Mouse (Mus musculus) limb, embryonic 14.5 days (tissue): Measurements from ENCODE around the gene Sgce. TPM values are rescaled to one million over a fixed set of nuclear protein-coding genes. Genes with fewer than 3 reads are reported as not detected.

ENCODE experiments used
- ATAC-seq: fragments of 200-750 bp; cut with Nextera tagmentation; 2 replicates; pipeline ENCODE4 v1.8.0; 2017; ENCODE audit warnings: low read depth, moderate number of reproducible peaks, moderate TSS enrichment; ENCODE audit not compliant: low FRiP score
- DNase-seq: peaks from one replicate; pipeline ENCODE4 v3.0.0-alpha.2; 2015; ENCODE audit warnings: low spot score
- H3K27ac ChIP-seq: fragments of 300-500 bp; sonication (generic); replicated peaks from 2 replicates; pipeline ENCODE4 v1.5.1; 2014; ENCODE audit warnings: low read depth, mild to moderate bottlenecking, low read length, moderate library complexity, mixed read lengths
- H3K27me3 ChIP-seq: fragments of 300-500 bp; sonication (generic); 2 replicates; pipeline ENCODE4 v1.6.1; 2014; ENCODE audit warnings: low read length, mixed read lengths; ENCODE audit not compliant: control insufficient read depth, insufficient read depth
- H3K36me3 ChIP-seq: fragments of 300-500 bp; sonication (generic); 2 replicates; pipeline ENCODE4 v1.6.1; 2014; ENCODE audit warnings: mild to moderate bottlenecking, low read length, moderate library complexity, mixed read lengths; ENCODE audit not compliant: control insufficient read depth, insufficient read depth
- H3K4me1 ChIP-seq: fragments of 300-500 bp; sonication (generic); 2 replicates; pipeline ENCODE4 v1.6.1; 2014; ENCODE audit warnings: antibody characterized with exemption, low read length, mixed read lengths; ENCODE audit not compliant: control insufficient read depth, insufficient read depth
- H3K4me2 ChIP-seq: fragments of 300-500 bp; sonication (generic); replicated peaks from 2 replicates; pipeline ENCODE4 v1.6.1; 2014; ENCODE audit warnings: low read depth, mild to moderate bottlenecking, low read length, moderate library complexity; ENCODE audit not compliant: severe bottlenecking
- H3K4me3 ChIP-seq: fragments of 300-500 bp; sonication (generic); replicated peaks from 2 replicates; pipeline ENCODE4 v1.5.1; 2014; ENCODE audit warnings: low read length
- H3K9ac ChIP-seq: fragments of 300-500 bp; sonication (generic); 2 replicates; pipeline ENCODE4 v1.6.1; 2014; ENCODE audit warnings: mild to moderate bottlenecking, low read depth, low read length, moderate library complexity; ENCODE audit not compliant: severe bottlenecking
- H3K9me3 ChIP-seq: fragments of 300-500 bp; sonication (generic); 2 replicates; pipeline ENCODE4 v1.6.1; 2016; ENCODE audit warnings: low read length; ENCODE audit not compliant: control insufficient read depth
- POLR2A ChIP-seq: fragments of 200-500 bp; IDR thresholded peaks from 2 replicates; pipeline ENCODE4 v1.8.0; 2012; ENCODE audit warnings: inconsistent platforms, mild to moderate bottlenecking, moderate library complexity, borderline replicate concordance; ENCODE audit not compliant: insufficient read depth, insufficient read length; ENCODE audit errors: extremely low read depth
- WGBS: fragments of 180-500 bp; shearing (Covaris S2); extraction: QIAGEN DNeasy Blood & Tissue Kit; methylation state at CpG from one replicate; pipeline ENCODE4 v1.1.7; 2014; 5-methylcytosine and 5-hydroxymethylcytosine counted together
- polyA plus RNA-seq, 2 experiments: library from polyadenylated mRNA; depleted of rRNA in 1 of 2; stranded (reverse) in 1 of 2; unstranded in 1 of 2; fragments of >200 nt; fragmentation: Nextera tagmentation in 1 of 2; extraction: Ambion mirVana in 1 of 2; gene quantifications; 2 replicates each; pipeline versions ENCODE4 v1.2.1 to v1.2.3; 2012 to 2014

Gene Sgce
- polyA plus RNA-seq, 2 experiments: 62.0 to 63.6 TPM

- DNase-seq (peak; percentile 12), ATAC-seq (no peak; the same call in 1 of the 2 replicates)
- no peak for TF ChIP-seq POLR2A
- H3K9ac ChIP-seq: no peak overlapping the region
- no peak overlapping the region for H3K27ac ChIP-seq
- no peaks in the 10 kb centered on the region for H3K27me3 ChIP-seq
- no peaks in the 10 kb centered on the region for H3K9me3 ChIP-seq
- H3K4me2 ChIP-seq: no peak overlapping the region
- no peak overlapping the region for H3K4me3 ChIP-seq
- 62% methylated on average over 7 of the region's 7 CpGs for WGBS
- H3K36me3 ChIP-seq: peaks cover 5% of the 10 kb centered on the region; the same call in 1 of the 2 replicates
- no peaks in the 10 kb centered on the region for H3K4me1 ChIP-seq
These were observed 43.1 kb downstream of the Sgce start for GRCm38 (mm10) chr6:4703908-4704307.

GRCm38 (mm10) chr6:4701641-4702040, 45.4 kb downstream of the Sgce start:
- no peak overlapping the region for H3K9ac ChIP-seq
- no peak for TF ChIP-seq POLR2A
- H3K27me3 ChIP-seq: no peaks in the 10 kb centered on the region
- DNase-seq (no peak), ATAC-seq (peak; percentile 19; the same call in 1 of the 2 replicates)
- H3K9me3 ChIP-seq: no peaks in the 10 kb centered on the region
- no peak overlapping the region for H3K27ac ChIP-seq
- no peaks in the 10 kb centered on the region for H3K4me1 ChIP-seq
- H3K36me3 ChIP-seq: peaks cover 4% of the 10 kb centered on the region; the same call in 1 of the 2 replicates
- 72% methylated on average over 8 of the region's 8 CpGs for WGBS
- no peak overlapping the region for H3K4me2 ChIP-seq
- no peak overlapping the region for H3K4me3 ChIP-seq

GRCm38 (mm10) chr6:4695778-4696177, 51.2 kb downstream of the Sgce start:
- H3K9ac ChIP-seq: no peak overlapping the region
- ATAC-seq: no peak
- H3K27ac ChIP-seq: no peak overlapping the region
- WGBS: 42% methylated on average over 3 of the region's 3 CpGs
- TF ChIP-seq POLR2A: no peak
- H3K4me1 ChIP-seq: no peaks in the 10 kb centered on the region
- H3K36me3 ChIP-seq: no peaks in the 10 kb centered on the region; the same call in 1 of the 2 replicates
- no peak for DNase-seq
- H3K4me3 ChIP-seq: no peak overlapping the region
- H3K27me3 ChIP-seq: no peaks in the 10 kb centered on the region
- H3K4me2 ChIP-seq: no peak overlapping the region
- H3K9me3 ChIP-seq: peaks cover 5% of the 10 kb centered on the region

GRCm38 (mm10) chr6:4694672-4695231, 52.3 kb downstream of the Sgce start:
- H3K27me3 ChIP-seq: no peaks in the 10 kb centered on the region
- DNase-seq (no peak), ATAC-seq (no peak)
- no peaks in the 10 kb centered on the region for H3K4me1 ChIP-seq
- no peak overlapping the region for H3K27ac ChIP-seq
- H3K36me3 ChIP-seq: no peaks in the 10 kb centered on the region; the same call in 1 of the 2 replicates
- no peak overlapping the region for H3K4me3 ChIP-seq
- H3K4me2 ChIP-seq: no peak overlapping the region
- H3K9ac ChIP-seq: no peak overlapping the region
- H3K9me3 ChIP-seq: peaks cover 5% of the 10 kb centered on the region
- TF ChIP-seq POLR2A: no peak
- WGBS: 43% methylated on average over 8 of the region's 8 CpGs

GRCm38 (mm10) chr6:4693544-4693943, 53.5 kb downstream of the Sgce start:
- no peak overlapping the region for H3K27ac ChIP-seq
- no peaks in the 10 kb centered on the region for H3K4me1 ChIP-seq

GRCm38 (mm10) chr6:4690438-4690837, 56.6 kb downstream of the Sgce start:
- TF ChIP-seq POLR2A: no peak
- H3K27ac ChIP-seq: no peak overlapping the region
- no peak overlapping the region for H3K4me2 ChIP-seq
- H3K36me3 ChIP-seq: no peaks in the 10 kb centered on the region; the same call in 1 of the 2 replicates
- DNase-seq (no peak), ATAC-seq (no peak)
- H3K4me1 ChIP-seq: no peaks in the 10 kb centered on the region
- H3K4me3 ChIP-seq: no peak overlapping the region
- no peaks in the 10 kb centered on the region for H3K9me3 ChIP-seq
- no peaks in the 10 kb centered on the region for H3K27me3 ChIP-seq
- no peak overlapping the region for H3K9ac ChIP-seq
- WGBS: 92% methylated on average over 4 of the region's 4 CpGs

More at GRCm38 (mm10) chr6:4693544-4693943, 53.5 kb downstream of the Sgce start:
- Histone ChIP-seq H3K9ac (no peak overlapping the region), H3K4me2 (no peak overlapping the region), H3K27me3 (no peaks in the 10 kb centered on the region), H3K9me3 (peaks cover 5% of the 10 kb centered on the region), H3K36me3 (no peaks in the 10 kb centered on the region; the same call in 1 of the 2 replicates), H3K4me3 (no peak overlapping the region)
- no peak for TF ChIP-seq POLR2A
- DNase-seq (no peak), ATAC-seq (no peak)
- WGBS: 36% methylated on average over 10 of the region's 10 CpGs
